Mouse (Mus musculus) yolk sac, embryonic 10.5 days (tissue): ENCODE data around the gene Zfp651.

Experiments used
- DNase-seq: peaks from one replicate; pipeline ENCODE4 v3.0.0-alpha.2; 2017; ENCODE audit warnings: low spot score

Gene Zfp651

DNA sequence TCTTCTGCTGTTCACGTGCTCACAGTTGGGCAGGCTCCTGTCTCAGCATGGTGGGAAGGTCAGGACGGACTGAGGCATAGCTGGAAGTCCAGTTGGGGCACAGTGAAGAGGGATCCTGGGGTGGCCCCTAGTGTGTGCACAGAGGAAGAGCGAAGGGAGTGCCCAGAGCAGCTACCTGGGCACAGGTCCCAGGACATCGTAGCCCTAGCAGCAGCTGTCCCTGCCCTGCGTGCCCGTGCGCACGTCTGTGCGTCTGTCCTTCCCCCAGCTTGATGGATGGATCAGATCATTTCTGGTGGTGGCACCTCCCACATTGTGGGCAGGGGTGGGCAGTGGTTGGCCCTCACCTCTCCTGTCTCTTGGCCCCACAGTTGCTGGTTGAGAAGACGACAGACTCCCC lies 3.1 kb downstream of the Zfp651 start:
- DNase-seq = no peak

DNA sequence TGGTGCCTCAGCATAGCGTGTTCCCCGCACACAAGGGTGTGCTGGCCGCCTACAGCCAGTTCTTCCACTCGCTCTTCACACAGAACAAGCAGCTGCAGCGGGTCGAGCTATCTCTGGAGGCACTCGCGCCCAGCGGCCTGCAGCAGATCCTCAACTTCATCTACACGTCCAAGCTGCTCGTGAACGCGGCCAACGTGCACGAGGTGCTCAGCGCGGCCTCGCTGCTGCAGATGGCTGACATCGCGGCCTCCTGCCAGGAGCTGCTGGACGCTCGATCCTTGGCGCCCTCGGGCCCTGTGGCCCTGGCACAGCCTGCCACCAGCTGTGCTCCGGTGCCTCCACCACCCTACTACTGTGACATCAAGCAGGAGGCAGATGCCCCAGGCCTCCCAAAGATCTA lies 3.6 kb downstream of the Zfp651 start:
- no peak for DNase-seq

DNA sequence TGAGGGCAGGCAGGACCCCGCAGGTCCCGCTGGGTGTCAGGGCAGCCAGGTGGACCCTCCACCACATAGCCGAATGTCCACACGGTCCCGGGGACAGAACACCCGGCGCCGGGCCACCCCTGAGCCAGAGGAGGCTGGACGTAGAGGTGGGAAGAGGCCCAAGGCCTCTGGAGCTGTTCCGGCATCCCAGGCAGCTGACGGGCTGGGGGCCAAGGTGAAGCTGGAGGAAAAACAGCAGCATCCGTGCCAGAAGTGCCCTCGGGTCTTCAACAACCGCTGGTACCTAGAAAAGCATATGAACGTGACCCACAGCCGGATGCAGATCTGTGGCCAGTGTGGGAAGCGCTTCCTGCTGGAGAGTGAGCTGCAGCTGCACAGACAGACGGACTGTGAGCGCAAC lies 4.6 kb downstream of the Zfp651 start:
- no peak for DNase-seq

DNA sequence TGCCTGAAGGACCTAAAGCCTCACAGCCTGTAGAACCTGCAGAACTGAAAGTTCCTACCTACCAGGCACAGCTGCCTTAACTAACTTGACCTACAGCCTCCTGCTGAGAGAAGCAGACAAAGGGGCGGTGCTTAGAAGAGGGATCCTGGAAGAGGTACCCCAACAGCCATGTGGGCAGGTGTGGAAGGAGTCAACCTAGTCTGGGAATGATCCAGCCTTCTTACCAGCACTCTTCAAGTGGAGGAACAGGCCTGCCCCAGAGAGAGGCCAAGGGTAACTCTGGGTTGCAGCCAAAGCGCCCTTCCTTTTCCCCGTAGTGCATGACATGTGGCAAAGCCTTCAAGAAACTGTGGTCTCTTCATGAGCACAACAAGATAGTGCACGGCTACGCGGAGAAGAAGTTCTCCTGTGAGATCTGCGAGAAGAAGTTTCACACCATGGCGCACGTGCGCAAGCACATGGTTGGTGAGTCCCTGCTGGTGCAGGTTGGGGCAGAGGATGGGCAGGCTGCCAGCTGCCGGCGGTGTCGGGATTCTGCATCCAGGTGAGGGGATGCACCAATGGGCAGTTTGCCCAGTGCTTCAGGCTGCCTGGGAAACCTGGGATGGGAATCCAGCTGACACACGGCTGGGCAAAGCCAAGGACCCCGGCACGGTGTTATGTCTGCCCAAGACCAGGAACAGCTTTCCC lies 6.2 kb downstream of the Zfp651 start:
- DNase-seq = no peak

DNA sequence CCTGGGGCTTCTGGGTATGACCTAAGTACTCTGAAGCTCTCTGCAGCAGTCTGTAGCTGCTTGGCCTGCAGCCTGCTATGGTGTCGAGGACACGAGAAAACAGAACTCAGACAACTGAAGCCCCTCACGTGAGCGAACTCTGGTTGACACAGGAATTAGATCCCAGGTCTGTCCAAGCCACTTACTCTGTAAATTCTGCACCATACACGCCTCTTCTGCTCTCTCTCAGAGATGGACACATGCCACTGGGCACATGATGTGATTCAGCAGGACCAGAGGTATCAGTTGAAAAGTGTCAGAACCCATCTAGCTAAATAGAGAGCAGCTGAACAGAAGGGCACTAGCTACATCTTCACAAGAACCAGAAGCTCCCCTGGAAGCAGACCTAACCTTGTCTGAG lies 13.3 kb downstream of the Zfp651 start:
- DNase-seq = no peak

DNA sequence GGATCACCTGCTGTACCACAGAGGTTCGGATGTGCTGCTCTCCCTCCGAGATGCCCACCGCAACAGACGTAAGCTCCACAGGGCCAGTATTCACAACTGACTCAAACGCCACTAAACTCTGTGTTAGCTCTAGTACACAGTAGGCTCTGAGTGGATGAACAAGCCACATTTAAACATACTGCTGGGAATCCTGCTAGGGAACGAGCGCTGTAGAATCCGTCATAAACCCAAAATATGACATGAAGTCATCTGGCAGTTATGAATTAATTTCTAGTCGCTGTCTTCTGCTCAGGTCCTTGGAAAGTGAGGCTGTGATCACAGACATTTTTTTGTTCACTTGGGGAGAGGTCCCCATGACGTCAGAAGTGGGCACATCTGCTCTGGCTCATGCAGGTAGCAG lies 16.8 kb downstream of the Zfp651 start:
- DNase-seq = no peak

DNA sequence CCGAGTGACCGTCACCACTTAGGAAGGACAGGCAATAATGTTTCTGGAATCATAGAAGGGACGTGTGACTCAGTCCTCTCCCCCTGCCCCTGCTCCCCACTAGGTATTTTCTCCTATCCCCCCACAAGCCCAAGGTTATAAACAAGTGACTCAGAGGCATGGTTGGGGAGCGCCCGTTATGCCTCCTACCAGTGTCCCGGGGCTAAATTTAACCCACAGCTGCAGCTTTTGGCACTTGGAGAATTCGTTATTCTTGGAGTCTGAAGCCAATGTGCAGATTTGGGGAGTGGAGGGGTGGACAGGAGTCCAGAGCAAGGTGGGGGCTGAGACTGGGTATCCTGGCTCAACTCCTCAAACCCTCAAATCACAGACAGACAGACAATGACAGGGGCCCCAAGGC lies 17.4 kb downstream of the Zfp651 start:
- DNase-seq = no peak

DNA sequence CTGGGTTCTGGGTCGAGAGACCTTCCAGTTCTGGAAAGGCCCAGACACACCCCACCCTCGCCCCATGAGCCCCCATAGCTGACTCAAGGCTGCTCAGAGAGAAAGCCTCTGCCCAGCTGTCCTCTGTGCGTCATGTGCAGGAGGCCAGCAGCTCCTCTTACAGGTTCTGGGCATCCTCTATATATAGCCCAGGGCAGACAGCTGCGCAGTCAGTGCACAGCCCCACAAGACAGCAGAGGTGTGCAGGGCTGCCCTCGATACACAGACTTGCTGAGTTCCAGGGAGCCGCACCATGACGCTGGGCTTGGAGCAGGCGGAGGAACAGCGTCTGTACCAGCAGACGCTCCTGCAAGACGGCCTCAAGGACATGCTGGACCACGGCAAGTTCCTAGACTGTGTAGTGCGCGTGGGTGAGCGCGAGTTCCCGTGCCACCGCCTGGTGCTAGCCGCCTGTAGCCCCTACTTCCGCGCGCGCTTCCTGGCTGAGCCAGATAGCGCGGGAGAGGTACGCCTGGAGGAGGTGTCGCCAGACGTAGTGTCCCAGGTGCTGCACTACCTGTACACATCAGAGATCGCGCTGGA lies 18.4 kb downstream of the Zfp651 start, which contains the start of gene Klhl40:
Gene Klhl40 (plus strand): TSS at position 124 of the 582 bp plus-strand sequence.
- DNase-seq = no peak

DNA sequence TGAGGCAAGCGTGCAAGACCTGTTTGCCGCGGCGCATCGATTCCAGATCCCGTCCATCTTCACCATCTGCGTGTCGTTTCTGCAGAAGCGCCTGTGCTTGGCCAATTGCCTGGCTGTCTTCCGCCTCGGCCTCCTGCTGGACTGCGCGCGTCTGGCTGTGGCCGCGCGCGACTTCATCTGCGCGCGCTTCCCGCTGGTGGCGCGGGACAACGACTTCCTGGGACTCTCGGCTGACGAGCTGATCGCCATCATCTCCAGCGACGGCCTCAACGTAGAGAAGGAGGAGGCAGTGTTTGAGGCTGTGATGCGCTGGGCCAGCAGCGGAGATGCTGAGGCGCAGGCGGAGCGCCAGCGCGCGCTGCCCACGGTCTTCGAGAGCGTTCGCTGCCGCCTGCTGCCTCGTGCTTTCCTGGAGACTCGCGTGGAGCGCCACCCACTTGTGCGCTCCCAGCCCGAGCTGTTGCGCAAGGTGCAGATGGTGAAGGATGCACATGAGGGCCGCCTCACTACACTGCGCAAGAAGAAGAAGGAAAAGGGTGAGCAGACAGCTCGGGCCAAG lies 19.0 kb downstream of the Zfp651 start:
- no peak for DNase-seq

DNA sequence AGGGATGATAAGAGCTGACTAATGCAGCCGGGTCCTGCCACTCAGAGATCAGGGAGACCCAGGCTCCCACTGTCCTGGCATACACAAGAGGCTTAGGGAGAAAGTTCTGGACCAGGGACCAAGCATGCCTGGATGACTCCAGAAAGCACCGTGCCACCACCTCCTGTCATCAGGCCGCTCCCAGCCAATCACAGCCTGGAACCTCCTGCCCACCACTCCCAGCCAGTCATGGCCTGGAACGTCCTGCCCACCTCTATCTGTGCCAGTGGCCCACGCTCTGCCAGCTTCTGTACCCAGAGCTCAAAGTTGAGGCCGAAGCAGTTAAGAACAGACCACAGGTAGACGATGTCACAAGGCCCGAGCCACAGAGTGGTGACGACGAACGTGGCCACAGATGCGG lies 25.7 kb downstream of the Zfp651 start:
- no peak for DNase-seq

DNA sequence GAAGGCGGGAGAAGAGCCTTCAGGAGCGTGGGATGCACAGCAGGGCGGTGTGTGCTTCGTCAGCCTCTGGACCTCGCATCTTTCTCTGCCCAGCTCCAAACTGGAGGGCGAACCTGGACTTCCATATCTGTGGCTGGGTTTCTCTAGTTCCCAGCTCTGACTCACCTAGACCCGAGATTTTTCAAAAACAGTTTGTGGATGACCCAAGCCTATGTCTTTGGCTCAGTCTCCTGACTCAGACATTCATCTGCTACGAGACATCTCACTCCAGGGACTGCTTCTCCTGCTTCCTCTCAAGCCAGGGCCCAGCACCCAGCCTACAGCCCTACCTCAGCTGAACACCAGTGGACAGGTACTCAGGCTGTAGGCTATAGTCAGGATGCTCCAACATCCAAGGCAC lies 26.1 kb downstream of the Zfp651 start:
- no peak for DNase-seq

DNA sequence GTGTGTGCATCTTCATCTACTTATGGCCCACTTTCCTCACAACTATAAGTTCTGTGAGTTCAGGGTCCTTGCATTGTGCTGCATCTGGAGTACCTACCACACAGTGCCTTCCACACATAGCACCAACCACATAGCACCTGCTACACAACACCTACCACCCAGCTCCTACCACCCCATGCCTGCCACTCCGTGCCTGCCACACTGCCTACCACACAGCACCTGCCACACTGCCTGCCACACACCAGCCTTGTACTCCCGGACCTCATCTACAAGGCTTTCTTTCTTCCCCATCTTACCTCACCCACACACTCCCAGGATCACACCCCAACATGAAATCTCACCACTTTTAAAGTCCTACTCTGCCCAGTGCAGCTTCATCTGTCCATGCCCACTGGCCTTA lies 27.2 kb downstream of the Zfp651 start:
- no peak for DNase-seq

DNA sequence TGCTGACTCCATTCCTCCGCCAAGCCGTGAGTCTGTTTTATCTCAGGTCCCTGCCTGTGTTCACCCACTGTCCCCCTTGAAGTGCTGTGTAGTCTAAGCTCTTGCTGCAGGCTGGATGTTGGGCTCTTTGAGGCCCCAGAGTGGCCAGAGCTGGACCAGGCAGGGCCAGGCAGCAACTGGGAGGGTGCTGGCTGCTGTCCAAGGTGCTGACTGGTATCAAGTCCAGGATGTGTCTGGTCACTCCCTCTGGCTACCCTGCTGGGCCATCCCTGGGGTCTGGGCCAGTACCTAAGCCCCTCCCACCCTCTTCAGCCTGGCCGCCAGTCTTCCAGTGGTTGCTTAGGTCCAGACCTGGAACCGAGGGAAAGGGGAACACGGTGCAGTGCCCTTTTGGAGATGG lies 32.1 kb downstream of the Zfp651 start:
- peak; percentile 66 for DNase-seq

DNA sequence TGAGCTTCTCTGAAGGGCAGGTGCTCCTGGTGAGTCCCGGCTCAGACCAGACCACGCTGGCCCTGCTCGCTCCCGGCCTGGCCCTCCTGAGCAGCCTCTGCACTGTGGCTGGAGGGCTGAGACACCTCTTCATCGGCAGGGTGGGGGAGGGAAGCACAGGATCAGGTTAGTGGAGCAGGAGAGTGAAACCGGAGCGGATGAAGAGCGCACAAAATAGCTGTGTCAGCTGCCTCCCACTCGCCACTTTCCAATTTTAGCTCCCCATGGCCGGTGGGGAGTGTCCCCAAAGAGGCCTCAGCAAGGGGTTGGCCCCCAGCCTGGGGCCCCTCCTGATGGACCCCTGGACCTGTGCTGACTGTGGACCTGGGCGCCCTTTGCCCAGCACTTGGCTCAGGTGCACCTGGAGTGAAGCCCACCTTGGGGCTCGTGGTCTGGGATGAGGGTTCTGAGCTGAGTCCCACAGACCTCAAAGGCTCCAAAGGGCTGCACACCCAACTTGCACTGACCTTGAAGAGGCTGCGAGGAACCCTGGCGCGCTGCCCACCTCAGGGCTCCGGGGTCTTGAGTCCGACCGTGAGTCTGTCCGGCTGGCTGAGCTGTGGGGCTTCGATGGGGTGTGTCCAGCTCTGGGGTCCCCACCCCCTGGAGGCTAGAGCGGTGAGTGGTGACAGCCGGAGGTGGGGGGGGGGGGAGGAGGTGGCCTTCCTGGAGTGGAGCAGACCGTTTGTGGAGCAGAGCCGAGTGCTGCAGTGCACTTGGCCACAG lies 32.8 kb downstream of the Zfp651 start, which contains the start of gene Hhatl:
Gene Hhatl (minus strand): TSS at position 751 of the 765 bp plus-strand sequence.
- DNase-seq = no peak

DNA sequence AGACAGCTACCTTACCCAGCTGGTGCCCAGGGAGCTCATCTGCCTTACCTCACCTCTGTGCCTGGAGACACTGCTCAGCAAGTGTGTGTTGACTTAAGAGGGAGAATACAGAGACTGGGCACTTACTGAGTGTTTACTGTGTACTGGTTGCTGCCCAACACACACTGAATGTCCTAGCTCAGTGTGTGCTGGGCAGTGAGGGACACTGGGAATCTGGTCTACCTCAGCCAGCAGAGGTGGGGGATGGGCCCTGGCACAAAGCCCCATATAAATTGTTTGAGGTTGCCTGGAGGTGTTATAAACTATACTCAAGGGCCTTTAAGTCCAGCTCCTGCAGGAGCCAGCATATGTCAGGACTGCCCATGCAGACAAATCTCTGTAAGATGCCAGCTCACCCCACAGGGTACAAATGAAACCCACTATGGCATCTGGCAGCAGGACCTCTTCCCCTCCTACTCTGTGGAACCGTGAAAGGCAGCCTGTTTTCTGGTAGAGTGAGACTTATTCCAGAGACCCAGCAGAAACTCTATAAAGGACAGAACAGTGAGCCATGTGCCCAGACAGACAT lies 35.9 kb downstream of the Zfp651 start:
- no peak for DNase-seq

DNA sequence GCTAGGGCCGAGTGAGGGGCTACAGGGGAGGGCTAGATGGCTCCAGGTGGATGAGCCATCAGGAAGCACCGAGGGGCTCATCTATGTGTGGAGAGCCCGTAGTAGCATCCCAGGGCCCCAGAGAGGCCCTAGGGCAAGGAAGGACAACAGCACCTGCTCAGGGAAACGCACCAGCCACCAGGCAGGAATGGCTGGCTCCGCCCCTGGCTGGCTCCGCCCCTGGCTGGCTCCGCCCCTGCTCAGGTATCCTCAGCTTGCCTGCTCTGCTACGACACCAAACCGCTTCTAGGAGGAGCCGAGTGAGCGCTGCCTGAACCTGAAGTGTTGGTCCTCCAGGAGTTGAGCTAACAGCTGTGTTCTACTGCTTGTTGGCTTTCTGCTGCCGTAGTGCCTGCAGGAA lies 38.6 kb downstream of the Zfp651 start:
- peak; percentile 76 for DNase-seq

DNA sequence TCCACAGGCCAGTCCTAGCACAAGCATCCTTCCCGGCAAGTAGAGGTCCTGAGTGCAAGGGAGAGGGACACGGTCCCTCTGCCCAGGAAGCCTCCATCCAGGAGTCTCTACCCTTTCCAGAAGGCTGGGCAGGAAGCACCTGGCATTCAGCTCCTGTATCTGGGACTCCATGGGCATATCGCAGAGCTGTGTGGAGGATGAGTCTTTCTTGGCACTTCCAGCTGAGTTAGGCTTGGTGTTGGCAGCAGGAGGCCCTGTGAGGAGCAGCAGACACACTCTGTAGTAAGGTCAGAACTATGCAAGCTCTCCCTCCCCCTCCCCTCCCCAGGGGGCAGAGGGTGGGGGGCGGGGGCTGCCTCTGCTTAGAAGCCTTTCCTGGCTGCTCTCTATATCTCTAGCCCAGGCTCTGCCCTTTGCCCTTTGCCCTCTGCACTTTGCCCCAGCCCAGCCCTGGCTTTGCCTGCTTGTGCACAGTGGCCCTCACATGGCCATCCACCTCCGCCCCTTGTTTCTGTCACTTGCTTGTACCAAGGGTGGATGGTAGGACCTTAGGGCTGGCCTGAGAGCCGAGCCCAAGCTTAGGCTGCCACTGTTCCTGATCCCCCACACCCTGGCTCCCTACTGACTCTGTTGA lies 39.9 kb downstream of the Zfp651 start:
- peak; percentile 93 for DNase-seq

DNA sequence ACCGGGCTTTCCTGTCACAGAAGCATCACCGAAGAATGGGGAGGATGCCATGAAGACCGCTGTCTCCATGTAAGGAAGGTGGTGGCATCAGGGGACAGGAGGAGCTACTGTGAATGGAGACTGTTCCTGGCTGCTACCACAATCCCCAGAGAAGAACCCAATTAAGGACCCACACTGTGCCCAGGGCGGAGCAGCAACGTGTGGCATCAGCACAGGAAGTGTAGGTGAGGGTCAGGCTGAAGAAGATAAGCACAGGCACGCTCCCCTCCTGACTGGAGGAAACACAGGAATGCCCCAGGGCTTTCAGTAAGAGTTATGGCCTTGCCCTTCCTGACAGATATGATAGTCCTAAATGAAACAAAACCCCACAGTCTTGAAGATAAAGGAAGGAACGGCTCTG lies 43.6 kb downstream of the Zfp651 start:
- DNase-seq = peak; percentile 7

DNA sequence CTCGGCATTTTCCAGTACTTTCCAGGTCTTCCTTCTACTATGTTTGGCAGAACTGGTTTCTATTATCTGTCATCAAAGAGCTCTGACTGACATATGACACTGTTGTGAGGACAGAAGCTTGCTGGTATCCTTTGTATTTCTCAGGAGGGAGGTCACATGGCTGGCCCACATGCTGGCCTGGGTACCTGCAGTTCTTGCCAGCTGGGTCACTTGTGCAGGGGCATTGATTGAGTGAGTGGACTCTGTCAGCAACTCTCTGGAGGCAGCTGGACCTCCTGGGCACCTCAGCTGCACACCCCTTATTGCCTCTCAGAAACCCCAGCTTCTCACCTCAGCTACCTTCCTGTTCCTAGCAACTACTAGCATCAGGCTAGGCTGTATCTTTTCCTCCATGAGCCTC lies 48.4 kb downstream of the Zfp651 start:
- DNase-seq = no peak

DNA sequence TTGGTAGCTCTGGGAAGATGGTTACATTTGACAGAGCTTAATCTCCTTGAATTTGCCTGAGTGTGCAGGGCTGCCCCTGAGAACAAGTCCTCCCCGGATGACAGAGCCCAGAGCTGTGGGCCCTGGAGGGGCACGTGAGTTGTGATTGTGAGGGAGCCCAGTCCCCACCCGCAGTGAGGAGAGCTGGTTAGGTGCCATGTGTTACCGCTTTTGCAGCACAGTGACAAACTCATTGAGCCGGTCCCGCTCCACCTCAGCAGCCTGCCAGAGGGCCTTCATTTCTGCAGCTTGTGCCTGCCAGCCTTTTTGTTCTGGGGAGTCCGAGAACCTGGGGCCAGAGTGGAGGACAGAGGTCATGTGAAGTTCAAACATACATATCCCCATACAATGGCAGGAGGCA lies 48.8 kb downstream of the Zfp651 start:
- DNase-seq = no peak

DNA sequence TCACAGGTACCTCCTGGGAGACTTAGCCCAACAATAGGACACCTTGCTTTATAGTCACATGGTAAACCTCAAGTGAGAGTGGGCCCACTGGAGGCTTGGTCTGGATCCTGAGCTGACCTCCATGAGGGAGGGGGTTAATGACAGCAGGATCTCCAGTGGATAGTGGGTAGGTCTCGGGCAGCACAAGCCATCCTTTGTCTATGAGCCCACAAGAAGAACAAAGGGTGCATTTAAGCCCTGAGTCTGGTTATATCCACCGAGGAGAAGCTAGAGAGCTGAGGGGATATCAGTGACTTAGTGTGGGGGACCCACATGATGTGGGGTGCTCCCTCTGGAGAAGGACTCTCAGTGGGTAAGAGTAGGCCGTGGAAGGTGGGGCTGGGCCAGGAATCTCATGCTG lies 49.4 kb downstream of the Zfp651 start:
- no peak for DNase-seq
